Mouse (Mus musculus): Measurements from ENCODE around the gene Fcho1.

The Fcho1 gene

GRCm38 (mm10) chr8:71660325-71661120, 65.0 kb downstream of the Fcho1 start:
- DNase-seq (ENCODE audit: low read depth, low spot score), result no peak

GRCm38 (mm10) chr8:71659751-71660150, 65.8 kb downstream of the Fcho1 start:
- no peak for DNase-seq (ENCODE audit: low read depth, low spot score)

GRCm38 (mm10) chr8:71658515-71659049, 66.9 kb downstream of the Fcho1 start:
- no peak for DNase-seq (ENCODE audit: low read depth, low spot score)

All from telencephalon, adult 2 months (tissue).